Mouse (Mus musculus) left cerebral cortex, adult 2 months (tissue): ENCODE results near the gene Prkce. TPM values are rescaled to one million over a fixed set of nuclear protein-coding genes. Genes with fewer than 3 reads are reported as not detected.

Source experiments
- DNase-seq, 2 experiments: peaks; one replicate each; pipeline ENCODE4 v3.0.0; 2021 to 2022; ENCODE audit warnings: low spot score in 2 of 2, mixed read lengths in 1 of 2; ENCODE audit errors: extremely low spot score in 1 of 2
- H3K27ac ChIP-seq: fragments of 200-600 bp; 2 replicates; pipeline ENCODE4 v1.8.1; 2022
- H3K4me3 ChIP-seq: fragments of 200-600 bp; 2 replicates; pipeline ENCODE4 v1.8.1; 2022
- CTCF ChIP-seq: fragments of 200-600 bp; IDR thresholded peaks from 2 replicates; pipeline ENCODE4 v1.8.1; 2022; ENCODE audit warnings: antibody characterized with exemption, mild to moderate bottlenecking, moderate library complexity
- intact Hi-C: fragments of 180-260 bp; cut with DNase I; formaldehyde crosslinking; loops from one replicate; pipeline ENCODE4 v1.15.1; 2025
- total RNA-seq, 2 experiments: library from RNA; stranded (reverse); gene quantifications; 2 replicates each; pipeline ENCODE4 v1.2.3; 2021

Prkce gene
- total RNA-seq, 2 experiments from 2014 or later = 277 to 284 TPM

DNA sequence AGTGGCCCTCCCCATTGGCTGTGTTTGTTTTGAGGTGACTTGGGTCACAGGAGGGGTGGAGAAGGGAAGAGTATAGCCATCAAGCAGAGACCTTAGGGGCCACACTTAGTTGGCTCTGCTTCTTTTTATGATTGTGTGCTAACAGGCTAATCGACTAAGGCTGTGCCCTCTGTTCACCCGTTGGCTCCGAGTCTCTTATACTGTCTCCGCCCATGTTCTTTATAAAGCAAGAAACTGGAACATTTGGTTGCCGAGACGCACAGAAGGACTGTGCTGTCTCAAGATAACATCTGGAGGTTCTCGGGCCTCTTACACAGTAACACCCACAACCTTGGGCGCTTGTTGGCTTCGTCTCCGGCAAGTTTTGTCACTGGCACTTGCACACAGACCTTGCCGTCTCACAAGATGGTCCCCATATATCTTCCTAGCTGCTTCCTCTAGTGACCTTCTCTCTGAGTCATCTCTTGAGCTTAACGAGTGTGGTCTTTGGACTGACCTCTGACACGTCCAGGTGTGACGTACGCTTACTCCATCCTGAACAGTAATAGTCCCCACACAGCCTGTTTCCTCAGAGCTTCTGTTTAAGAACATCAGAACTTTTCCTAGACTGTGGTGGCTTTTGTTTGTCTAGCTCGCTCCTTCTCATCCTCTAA, 406.1 kb downstream of the Prkce start:
- DNase-seq = no peak
- no peak for TF ChIP-seq CTCF
- H3K27ac ChIP-seq = no peak overlapping the region
- H3K4me3 ChIP-seq = no peak overlapping the region
- intact Hi-C loops = no loop called here

DNA sequence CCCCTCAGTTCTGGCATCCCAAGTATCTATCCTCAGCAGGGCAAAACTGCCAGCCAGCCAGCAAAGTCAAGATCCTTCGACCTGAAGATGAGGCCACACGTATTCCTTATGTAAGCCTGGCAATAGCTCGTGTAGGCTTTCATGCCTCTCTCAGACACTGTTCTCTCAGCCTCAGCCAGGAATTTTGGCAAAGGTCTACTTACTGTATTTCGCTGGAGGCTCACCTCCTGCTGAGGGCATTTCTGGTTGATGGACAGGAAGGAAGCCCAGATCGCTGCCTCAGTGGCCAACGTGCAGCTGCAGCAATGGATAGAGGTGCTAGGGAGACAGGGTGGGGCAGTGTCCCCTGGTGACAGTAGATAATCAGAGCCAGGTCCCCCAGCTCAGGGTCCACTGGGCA, 413.1 kb downstream of the Prkce start:
- intact Hi-C loops = no loop called here
- TF ChIP-seq CTCF = no peak
- no peak overlapping the region for H3K27ac ChIP-seq
- H3K4me3 ChIP-seq = no peak overlapping the region
- DNase-seq = no peak

DNA sequence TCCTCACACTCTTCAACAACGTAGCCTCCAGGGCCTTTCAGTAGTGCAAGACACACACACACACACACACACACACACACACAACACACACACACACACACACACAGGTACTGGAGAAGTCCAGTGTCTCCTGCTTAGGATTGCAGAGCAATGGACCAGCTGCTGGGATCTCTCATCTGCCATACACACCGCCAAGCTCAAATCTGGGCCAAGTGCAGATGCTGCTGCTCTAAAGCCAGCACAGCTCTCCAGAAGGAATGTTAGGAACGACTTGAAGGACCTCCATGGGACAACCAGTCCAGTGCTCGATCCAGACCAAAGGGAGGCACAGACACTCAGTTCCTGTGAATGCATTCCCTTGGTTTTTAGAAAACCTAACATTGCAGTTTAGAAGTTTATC, 414.8 kb downstream of the Prkce start:
- H3K27ac ChIP-seq = no peak overlapping the region
- DNase-seq = no peak
- no peak for TF ChIP-seq CTCF
- intact Hi-C loops = no loop called here
- no peak overlapping the region for H3K4me3 ChIP-seq

DNA sequence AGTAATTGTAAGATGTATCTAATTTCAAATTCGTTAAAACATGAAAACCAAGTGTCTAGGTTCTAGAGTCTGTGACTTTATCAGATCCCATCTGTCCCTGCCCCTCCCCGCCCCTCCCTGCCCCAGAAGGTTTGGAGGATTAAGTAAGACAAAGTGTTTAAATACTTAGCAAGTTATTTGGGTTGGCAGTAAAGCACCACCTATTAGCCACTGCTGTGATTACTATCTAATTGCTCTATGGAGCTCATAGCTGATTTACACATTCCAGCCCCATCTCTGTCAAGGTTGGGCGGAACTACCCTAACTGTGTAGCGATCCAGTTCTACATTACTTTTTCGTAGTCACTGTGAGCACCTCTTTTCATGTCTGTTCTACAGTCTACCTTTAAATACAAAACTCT, 418.9 kb downstream of the Prkce start:
- TF ChIP-seq CTCF = no peak
- intact Hi-C loops = no loop called here
- Histone ChIP-seq H3K4me3 (no peak overlapping the region), H3K27ac (no peak overlapping the region)
- no peak for DNase-seq

DNA sequence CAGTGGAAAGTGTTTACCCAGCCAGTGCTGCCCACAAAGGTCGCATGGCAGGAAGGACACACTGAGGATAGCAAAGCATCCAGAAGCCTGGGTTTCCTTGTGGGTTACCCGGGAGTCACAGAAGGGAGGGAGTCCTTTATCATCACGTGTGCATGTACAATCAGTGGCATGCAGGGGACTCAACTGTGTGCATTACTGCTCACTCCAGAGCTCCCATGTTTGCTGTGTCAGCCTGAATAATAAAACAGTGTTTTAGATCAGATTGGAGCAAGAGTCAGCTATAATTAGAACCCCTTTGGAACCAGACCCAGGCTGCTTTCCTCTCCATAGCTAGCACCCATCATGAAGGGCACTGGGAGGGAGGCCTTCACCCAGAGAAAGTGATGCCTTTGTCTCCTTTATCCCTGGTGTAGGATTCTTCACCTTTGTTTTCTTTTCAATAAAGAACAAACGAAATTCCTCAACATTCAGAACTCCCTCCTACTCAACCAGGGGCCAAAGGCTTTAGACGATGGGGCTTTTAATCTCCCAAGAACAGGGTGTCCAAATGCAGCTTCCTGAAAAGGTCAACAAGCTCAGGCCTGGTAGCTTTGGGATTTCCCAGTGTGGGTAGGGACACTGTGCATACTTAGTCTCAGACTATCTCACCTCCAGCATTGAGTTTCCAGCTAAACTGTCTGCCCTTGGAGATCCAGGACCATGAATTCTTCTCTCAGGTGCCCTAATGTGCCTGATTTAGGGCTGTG, 421.3 kb downstream of the Prkce start:
- intact Hi-C loops = no loop called here
- H3K4me3 ChIP-seq = no peak overlapping the region
- TF ChIP-seq CTCF = no peak
- no peak overlapping the region for H3K27ac ChIP-seq
- no peak for DNase-seq

DNA sequence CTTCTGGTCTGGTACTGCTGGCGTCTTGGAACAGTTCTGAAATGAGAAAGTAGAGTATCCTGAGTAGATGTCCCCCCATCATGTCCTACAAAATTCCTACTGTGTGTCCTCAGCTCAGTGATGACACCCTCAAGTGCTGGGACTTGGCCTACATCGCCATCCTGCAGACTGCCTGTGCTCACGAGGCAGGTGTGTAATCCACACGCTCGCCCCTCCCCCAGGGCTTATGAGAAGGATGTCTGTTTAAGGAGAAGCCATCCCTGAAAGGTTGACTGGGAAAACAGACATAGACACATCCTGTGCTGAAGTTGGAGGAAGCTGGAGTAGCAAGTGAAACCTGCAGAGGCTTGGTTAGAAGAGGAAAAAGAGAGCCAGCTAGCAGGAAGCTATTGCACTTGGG, 422.1 kb downstream of the Prkce start:
- no peak overlapping the region for H3K27ac ChIP-seq
- TF ChIP-seq CTCF = no peak
- intact Hi-C loops = no loop called here
- H3K4me3 ChIP-seq = no peak overlapping the region
- DNase-seq = no peak

DNA sequence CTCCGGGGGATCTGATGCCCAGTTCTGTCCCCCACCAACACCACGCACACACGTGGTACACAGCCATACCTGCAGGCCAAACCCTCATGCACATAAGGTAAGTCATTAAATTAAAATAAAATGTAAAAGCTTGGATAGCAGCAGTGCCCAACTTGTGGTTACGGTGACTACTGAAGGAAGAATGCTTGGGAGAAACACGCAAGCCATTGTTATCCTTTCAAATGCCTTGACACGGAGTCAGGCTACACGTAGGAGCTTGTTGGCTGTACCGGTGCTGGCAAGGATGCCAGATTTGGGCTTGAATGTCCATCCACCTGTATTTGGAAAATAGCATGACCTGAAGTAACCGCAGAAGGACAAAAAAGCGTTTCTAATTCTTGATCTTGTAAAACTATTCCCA, 423.7 kb downstream of the Prkce start:
- H3K4me3 ChIP-seq = no peak overlapping the region
- intact Hi-C loops = no loop called here
- H3K27ac ChIP-seq = no peak overlapping the region
- DNase-seq = no peak
- TF ChIP-seq CTCF = no peak

DNA sequence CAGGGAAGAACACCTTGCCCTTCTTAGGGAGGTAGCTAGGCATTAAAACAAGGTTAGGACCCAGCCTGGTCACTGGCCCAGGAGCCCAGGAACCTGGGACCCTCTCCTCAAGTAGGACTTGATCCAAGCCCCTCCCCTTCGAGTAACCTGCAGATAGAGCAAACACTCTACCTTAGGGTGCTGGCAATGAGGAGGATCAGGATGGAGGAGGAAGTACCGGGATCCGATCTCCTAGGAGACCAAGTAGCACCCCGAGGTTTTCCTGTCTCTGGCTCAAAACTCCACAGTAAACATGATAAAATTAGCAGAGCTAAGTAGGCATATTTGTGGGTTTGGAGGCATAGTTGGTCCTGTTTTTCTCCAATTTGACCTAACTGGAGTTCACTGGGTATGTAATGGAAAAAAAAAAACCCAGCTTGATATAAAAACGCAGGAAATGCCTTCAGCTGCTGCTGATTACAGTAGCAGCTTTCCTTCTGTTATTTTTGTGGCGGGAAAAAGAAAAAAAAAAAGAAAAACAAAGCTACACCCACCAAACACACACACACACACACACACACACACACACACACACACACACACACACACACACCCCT, 425.5 kb downstream of the Prkce start:
- DNase-seq = no peak
- intact Hi-C loops = no loop called here
- H3K4me3 ChIP-seq = no peak overlapping the region
- no peak for TF ChIP-seq CTCF
- no peak overlapping the region for H3K27ac ChIP-seq

DNA sequence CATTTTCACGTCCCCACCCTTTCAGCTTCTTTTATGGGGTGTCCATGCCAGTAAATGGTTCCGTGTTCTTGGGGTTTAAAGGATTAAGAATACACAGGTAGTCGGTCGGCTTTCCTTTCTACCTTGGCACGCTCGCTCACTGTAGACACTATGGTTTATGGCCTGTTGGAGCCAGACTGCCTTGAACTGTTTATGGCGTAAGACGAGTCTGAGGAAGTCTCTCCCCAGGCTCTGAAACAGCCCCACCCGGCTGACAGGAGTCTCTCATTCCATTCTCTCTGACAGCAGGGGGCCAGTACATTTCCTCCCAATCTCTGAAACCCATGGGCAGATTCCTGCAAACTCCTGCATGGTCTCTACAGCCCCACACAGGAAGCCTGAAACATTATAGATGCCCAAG, 427.9 kb downstream of the Prkce start:
- TF ChIP-seq CTCF = no peak; the same call in 1 of the 2 replicates
- intact Hi-C loops = no loop called here
- no peak overlapping the region for H3K4me3 ChIP-seq
- H3K27ac ChIP-seq = no peak overlapping the region
- DNase-seq = no peak

DNA sequence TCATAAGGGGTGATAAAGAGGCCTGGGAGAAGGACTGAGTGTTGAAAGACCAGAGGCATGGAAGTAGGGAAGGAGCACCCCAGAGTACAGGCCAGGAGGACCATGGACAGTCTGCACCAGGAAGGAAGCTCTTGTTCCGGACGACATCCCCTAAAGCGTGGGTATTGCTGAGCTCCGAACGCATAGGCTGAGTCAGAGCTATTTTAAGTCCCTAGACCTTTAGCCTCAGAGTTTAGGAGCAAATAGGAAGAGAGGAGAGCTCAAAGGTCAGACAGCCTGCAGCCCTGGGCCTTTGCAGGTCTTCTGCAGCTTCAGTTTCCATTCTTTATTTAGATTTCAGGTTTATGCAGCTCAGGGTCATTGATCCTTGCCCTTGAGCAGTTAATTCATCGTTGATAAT, 433.5 kb downstream of the Prkce start:
- intact Hi-C loops = no loop called here
- Histone ChIP-seq H3K4me3 (no peak overlapping the region), H3K27ac (peak overlapping the region; percentile 2; the same call in 1 of the 2 replicates)
- no peak for TF ChIP-seq CTCF
- DNase-seq = no peak

DNA sequence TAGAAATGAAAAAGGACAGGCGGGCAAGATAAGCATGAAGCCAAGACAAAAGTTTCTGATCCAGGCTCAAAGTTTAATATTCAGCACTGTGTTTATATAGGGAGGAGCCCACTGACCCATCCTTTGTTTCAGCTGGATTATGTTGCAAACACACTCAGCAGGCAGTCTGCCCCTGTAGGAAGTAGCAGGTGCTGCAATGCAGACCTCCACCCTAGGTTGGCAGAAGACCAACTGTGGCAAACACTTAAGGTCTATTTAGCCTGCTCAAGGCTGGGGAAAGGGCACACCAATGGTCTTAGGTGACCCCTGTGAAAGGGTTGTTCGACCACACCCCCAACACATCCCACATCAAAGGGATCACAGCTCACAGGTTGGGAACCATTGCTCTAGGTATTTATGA, 434.3 kb downstream of the Prkce start:
- no peak for DNase-seq
- no peak overlapping the region for H3K4me3 ChIP-seq
- intact Hi-C loops = no loop called here
- peak; percentile 11 for TF ChIP-seq CTCF
- H3K27ac ChIP-seq = no peak overlapping the region

DNA sequence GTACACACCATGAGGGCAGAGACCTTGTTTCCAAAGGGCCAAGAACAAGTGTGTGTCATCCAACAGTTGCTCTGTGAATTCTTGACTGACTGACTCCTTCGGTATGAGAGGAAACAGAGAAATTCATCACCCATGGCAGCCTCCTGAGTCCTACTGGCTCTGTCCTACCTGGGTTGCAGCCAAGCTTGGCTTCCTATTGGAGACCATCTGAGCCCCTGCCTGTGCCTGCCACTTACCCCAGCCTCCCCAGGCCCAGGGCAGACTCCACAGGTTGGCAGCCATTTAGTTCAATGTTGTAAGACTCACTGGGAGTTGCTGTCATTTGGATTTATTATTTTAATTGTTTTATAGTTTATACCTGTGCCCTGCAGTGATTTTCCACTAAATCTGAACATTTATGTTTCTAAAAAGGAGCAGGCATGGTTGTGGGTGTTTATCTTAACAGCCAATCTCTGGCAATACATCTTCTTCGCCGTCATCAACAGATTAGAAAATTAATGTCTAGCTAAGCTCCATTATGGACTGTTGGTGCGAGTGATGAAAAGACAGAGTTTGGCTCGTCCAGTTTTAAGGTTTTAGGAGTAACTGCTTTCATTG, 436.4 kb downstream of the Prkce start:
- Histone ChIP-seq H3K27ac (no peak overlapping the region), H3K4me3 (no peak overlapping the region)
- intact Hi-C loops = no loop called here
- no peak for DNase-seq
- no peak for TF ChIP-seq CTCF
